Mouse (Mus musculus): ENCODE measurements around the gene Apoh.

- TF ChIP-seq CTCF (IDR thresholded peaks at IDR 0.05; ENCODE audit: control insufficient read depth, insufficient read depth, low read length): no peak
- no peak for TF ChIP-seq POLR2A (IDR thresholded peaks at IDR 0.05; ENCODE audit: borderline replicate concordance, control insufficient read depth, low read depth, low read length)
Observed at GRCm38 (mm10) chr11:108325943-108326342, 17.2 kb upstream of the Apoh start.
